Mouse (Mus musculus): ENCODE measurements around the gene Stxbp4. TPM values are rescaled to one million over a fixed set of nuclear protein-coding genes. Genes with fewer than 3 reads are reported as not detected.

The Stxbp4 gene
- total and polyA plus RNA-seq, 3 experiments = 3.7 to 5.6 (median 4.6) TPM

GRCm38 (mm10) chr11:90512538-90513219 lies 125.2 kb downstream of the Stxbp4 start:
- H3K4me3 ChIP-seq (replicated peaks in 1 of 3; ENCODE audit: low read depth in 2 of 3, low read length in 2 of 3, poor library complexity in 1 of 3) = no peak overlapping the region
- in situ Hi-C loops (cut with MboI; ENCODE audit: low pct_ligation_motif_present, low pct_unique_long_range_greater_than_20kb, low sequenced_read_pairs) = no loop called here
- H3K4me2 ChIP-seq (ENCODE audit: insufficient read depth, low read depth, poor library complexity, severe bottlenecking) = no peak overlapping the region
- TF ChIP-seq SMC3 (IDR thresholded peaks at IDR 0.05; ENCODE audit: low read depth, low read length) (no peak), JUND (conservative IDR thresholded peaks at IDR 0.05; ENCODE audit: low read depth, low read length) (no peak), ZMIZ1 (IDR thresholded peaks at IDR 0.05; ENCODE audit: low read depth, low read length) (no peak), PAX5 (IDR thresholded peaks at IDR 0.05; ENCODE audit: low read length) (no peak), CHD2 (IDR thresholded peaks at IDR 0.05; ENCODE audit: low read length) (no peak), CHD1 (IDR thresholded peaks at IDR 0.05; ENCODE audit: low read depth, low read length) (no peak), MAFK (IDR thresholded peaks at IDR 0.05; ENCODE audit: insufficient replicate concordance, low read length) (no peak), JUN (IDR thresholded peaks at IDR 0.05; ENCODE audit: insufficient read depth, low read depth, low read length) (no peak), USF2 (conservative IDR thresholded peaks at IDR 0.05; ENCODE audit: low read depth, low read length) (no peak), BHLHE40 (IDR thresholded peaks at IDR 0.05; ENCODE audit: low read depth, low read length) (no peak), UBTF (IDR thresholded peaks at IDR 0.05; ENCODE audit: low read depth, low read length) (no peak), MEF2A (IDR thresholded peaks at IDR 0.05; ENCODE audit: borderline replicate concordance, low read depth, low read length) (no peak), MAZ (IDR thresholded peaks at IDR 0.05; ENCODE audit: low read depth, low read length) (no peak), ETS1 (conservative IDR thresholded peaks at IDR 0.05; ENCODE audit: low read depth, low read length) (no peak), TBP (conservative IDR thresholded peaks at IDR 0.05; ENCODE audit: low read depth, low read length) (no peak), IRF4 (IDR thresholded peaks at IDR 0.05; ENCODE audit: low read depth, low read length) (no peak)
- dilution Hi-C loops (cut with MboI; ENCODE audit: extremely low pct_ligation_motif_present, extremely low pct_unique_long_range_greater_than_20kb, low sequenced_read_pairs) = no loop called here
- no peak overlapping the region for H3K27ac ChIP-seq (ENCODE audit: insufficient read depth, low read depth)
- no peaks in the 10 kb centered on the region for H3K27me3 ChIP-seq (replicated peaks)
- DNase-seq (ENCODE audit: extremely low read depth) = no peak
- no peaks in the 10 kb centered on the region for H3K9me3 ChIP-seq (replicated peaks; ENCODE audit: low read length)
- no peak overlapping the region for H3K9ac ChIP-seq (ENCODE audit: insufficient read depth, low read depth)
- H3K79me2 ChIP-seq (replicated peaks; ENCODE audit: control insufficient read depth, extremely low read depth, insufficient read depth, poor library complexity, severe bottlenecking) = no peaks in the 10 kb centered on the region
- H3K36me3 ChIP-seq (replicated peaks in 1 of 2; ENCODE audit: control insufficient read depth in 1 of 2, insufficient read depth in 1 of 2, low read length in 1 of 2) = peaks cover 0 to 5% of the 10 kb centered on the region in 2 experiments
- H3K4me1 ChIP-seq (ENCODE audit: control insufficient read depth in 1 of 2, insufficient read depth in 2 of 2) = no peaks in the 10 kb centered on the region

GRCm38 (mm10) chr11:90501846-90502245 lies 136.0 kb downstream of the Stxbp4 start:
- no peaks in the 10 kb centered on the region for H3K4me1 ChIP-seq (ENCODE audit: control insufficient read depth in 1 of 2, insufficient read depth in 2 of 2)
- TF ChIP-seq USF1 (IDR thresholded peaks at IDR 0.05; ENCODE audit: low read depth, low read length) (no peak), KAT2A (IDR thresholded peaks at IDR 0.05; ENCODE audit: insufficient replicate concordance, low read length) (no peak), UBTF (IDR thresholded peaks at IDR 0.05; ENCODE audit: low read depth, low read length) (no peak), POLR2AphosphoS2 (IDR thresholded peaks at IDR 0.05; ENCODE audit: low read depth, low read length) (no peak), HCFC1 (IDR thresholded peaks at IDR 0.05; ENCODE audit: low read depth, low read length) (no peak), MEF2A (IDR thresholded peaks at IDR 0.05; ENCODE audit: borderline replicate concordance, low read depth, low read length) (no peak), ZKSCAN1 (IDR thresholded peaks at IDR 0.05; ENCODE audit: borderline replicate concordance, low read depth, low read length) (no peak), MAX (IDR thresholded peaks at IDR 0.05; ENCODE audit: low read length) (no peak), ELF1 (IDR thresholded peaks at IDR 0.05; ENCODE audit: low read depth, low read length) (no peak), NRF1 (IDR thresholded peaks at IDR 0.05; ENCODE audit: low read depth, low read length) (no peak), EP300 (IDR thresholded peaks at IDR 0.05; ENCODE audit: low read length) (no peak), POLR2A (IDR thresholded peaks at IDR 0.05; ENCODE audit: low read depth, low read length) (no peak), MXI1 (IDR thresholded peaks at IDR 0.05; ENCODE audit: low read depth, low read length) (no peak), CHD1 (IDR thresholded peaks at IDR 0.05; ENCODE audit: low read depth, low read length) (no peak), RAD21 (IDR thresholded peaks at IDR 0.05; ENCODE audit: low read depth, low read length) (no peak), TCF12 (IDR thresholded peaks at IDR 0.05; ENCODE audit: low read depth, low read length) (no peak), SIN3A (IDR thresholded peaks at IDR 0.05; ENCODE audit: low read length) (no peak), USF2 (conservative IDR thresholded peaks at IDR 0.05; ENCODE audit: low read depth, low read length) (no peak)
- H3K36me3 ChIP-seq (replicated peaks in 1 of 2; ENCODE audit: control insufficient read depth in 1 of 2, insufficient read depth in 1 of 2, low read length in 1 of 2) = peaks cover 0 to 3% of the 10 kb centered on the region in 2 experiments
- dilution Hi-C loops (cut with MboI; ENCODE audit: extremely low pct_ligation_motif_present, extremely low pct_unique_long_range_greater_than_20kb, low sequenced_read_pairs) (no loop called here), in situ Hi-C loops (cut with MboI; ENCODE audit: low pct_ligation_motif_present, low pct_unique_long_range_greater_than_20kb, low sequenced_read_pairs) (no loop called here)
- H3K4me2 ChIP-seq (ENCODE audit: insufficient read depth, low read depth, poor library complexity, severe bottlenecking) = no peak overlapping the region
- no peaks in the 10 kb centered on the region for H3K9me3 ChIP-seq (replicated peaks; ENCODE audit: low read length)
- no peak overlapping the region for H3K9ac ChIP-seq (ENCODE audit: insufficient read depth, low read depth)
- no peaks in the 10 kb centered on the region for H3K27me3 ChIP-seq (replicated peaks)
- H3K79me2 ChIP-seq (replicated peaks; ENCODE audit: control insufficient read depth, extremely low read depth, insufficient read depth, poor library complexity, severe bottlenecking) = no peaks in the 10 kb centered on the region
- H3K27ac ChIP-seq (ENCODE audit: insufficient read depth, low read depth) = no peak overlapping the region
- DNase-seq (ENCODE audit: extremely low read depth) = no peak
- H3K4me3 ChIP-seq (replicated peaks in 1 of 3; ENCODE audit: low read depth in 2 of 3, low read length in 2 of 3, poor library complexity in 1 of 3) = no peak overlapping the region

Data from CH12.LX (cell line).